23 mouse cellular contexts compared by ENCODE assay signal in the genomic region with DNA sequence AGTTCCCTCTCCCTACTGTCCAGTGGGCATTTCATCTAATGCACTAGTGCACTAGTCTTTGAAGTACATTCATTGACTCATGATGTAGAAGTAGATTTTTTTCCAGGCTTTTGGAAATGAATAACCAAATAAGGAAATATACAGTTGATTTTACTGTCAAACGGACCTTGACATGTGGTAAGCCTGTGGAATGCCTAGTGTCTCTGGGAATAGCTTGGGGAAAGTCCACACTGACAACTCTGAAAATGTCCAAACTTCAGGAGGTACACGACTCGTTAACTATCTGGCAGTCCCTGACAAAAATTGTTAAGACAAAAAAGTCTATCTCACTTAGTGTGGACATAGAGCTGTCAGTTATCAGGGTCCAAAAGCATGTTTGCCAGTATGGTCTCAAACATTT. TPM values are rescaled to one million over a fixed set of nuclear protein-coding genes. Genes with fewer than 3 reads are reported as not detected.
DNase-seq lines count a peak whose midpoint lies in the region; ATAC-seq and TF ChIP-seq lines count a peak whose summit lies in the region.
"Had no signal": no experiment of that assay in that cellular context is flagged by ENCODE, and none has a peak within 500 bp of the region (broad histone marks: within the 10 kb centered on the region; RNA-seq: fewer than 3 reads in every experiment).

No protein-coding gene starts in this region.

- 0 out of 2 replicates have a peak, but pooled peaks have one; percentile 29 for ATAC-seq in kidney, postnatal 0 days (replicated peaks; ENCODE audit: low FRiP score, low read depth)
- no peak for ATAC-seq in kidney, embryonic 15.5 days (replicated peaks; ENCODE audit: low FRiP score)
- ATAC-seq in liver, embryonic 14.5 days (ENCODE audit: insufficient read depth) = no peak
- ATAC-seq: CD4-positive, CD25-positive, alpha-beta regulatory T cell, adult 4 months; forebrain, embryonic 13.5 days; forebrain, embryonic 16.5 days had no signal

- no peaks in the 10 kb centered on the region for H3K27me3 ChIP-seq in kidney, adult 2 months (replicated peaks; ENCODE audit: control insufficient read depth, insufficient read depth, low read length)
- H3K27me3 ChIP-seq in kidney, postnatal 0 days (ENCODE audit: insufficient read depth, low read length) = no peaks in the 10 kb centered on the region
- no peaks in the 10 kb centered on the region for H3K27me3 ChIP-seq in kidney, embryonic 15.5 days
- no peaks in the 10 kb centered on the region for H3K27me3 ChIP-seq in liver, embryonic 14.5 days (ENCODE audit: control insufficient read depth, insufficient read depth, low read length)
- H3K27me3 ChIP-seq: forebrain, embryonic 13.5 days; hindbrain, embryonic 12.5 days; hindbrain, embryonic 15.5 days had no signal

- no peak overlapping the region for H3K4me3 ChIP-seq in kidney, adult 2 months (ENCODE audit: insufficient read depth, low read depth, low read length)
- H3K4me3 ChIP-seq in kidney, postnatal 0 days (replicated peaks; ENCODE audit: low read depth, low read length) = no peak overlapping the region
- no peak overlapping the region for H3K4me3 ChIP-seq in kidney, embryonic 15.5 days (replicated peaks)
- H3K4me3 ChIP-seq in liver, embryonic 14.5 days (ENCODE audit: insufficient read depth in 1 of 2, low read depth in 2 of 2, low read length in 2 of 2) = no peak overlapping the region
- H3K4me3 ChIP-seq: forebrain, embryonic 10.5 days; forebrain, embryonic 13.5 days; heart, adult 2 months; heart, embryonic 10.5 days; hindbrain, embryonic 12.5 days; hindbrain, embryonic 15.5 days had no signal

- H3K4me2 ChIP-seq in kidney, postnatal 0 days (ENCODE audit: low read length) = no peak overlapping the region
- no peak overlapping the region for H3K4me2 ChIP-seq in kidney, embryonic 15.5 days
- no peak overlapping the region for H3K4me2 ChIP-seq in liver, embryonic 14.5 days (ENCODE audit: low read depth)
- H3K4me2 ChIP-seq: forebrain, embryonic 13.5 days; hindbrain, embryonic 12.5 days; hindbrain, embryonic 15.5 days had no signal

- H3K36me3 ChIP-seq in kidney, adult 2 months (ENCODE audit: control insufficient read depth, insufficient read depth, low read length) = peaks cover 12% of the 10 kb centered on the region; the same call in 1 of the 2 replicates
- H3K36me3 ChIP-seq in kidney, postnatal 0 days (ENCODE audit: insufficient read depth, low read length) = no peaks in the 10 kb centered on the region
- H3K36me3 ChIP-seq in kidney, embryonic 15.5 days = no peaks in the 10 kb centered on the region
- H3K36me3 ChIP-seq in liver, embryonic 14.5 days (replicated peaks; ENCODE audit: control insufficient read depth, insufficient read depth, low read depth) = peaks cover 55% of the 10 kb centered on the region
- H3K36me3 ChIP-seq: forebrain, embryonic 10.5 days; hindbrain, embryonic 12.5 days; hindbrain, embryonic 15.5 days had no signal

- 51% methylated on average over 3 of the region's 3 CpGs for WGBS in kidney, adult 2 months
- WGBS in kidney, postnatal 0 days = 66% methylated on average over 3 of the region's 3 CpGs
- WGBS in kidney, embryonic 15.5 days = 75% methylated on average over 3 of the region's 3 CpGs
- 67% methylated on average over 3 of the region's 3 CpGs for WGBS in liver, embryonic 14.5 days (ENCODE audit: insufficient replicate concordance)

- no peak overlapping the region for H3K27ac ChIP-seq in kidney, adult 2 months (ENCODE audit: insufficient read depth, low read depth, low read length)
- H3K27ac ChIP-seq in kidney, postnatal 0 days = no peak overlapping the region
- H3K27ac ChIP-seq in kidney, embryonic 15.5 days = no peak overlapping the region
- H3K27ac ChIP-seq in liver, embryonic 14.5 days = peak overlapping the region; percentile 10; the same call in 1 of the 2 replicates
- H3K27ac ChIP-seq: forebrain, embryonic 10.5 days; forebrain, embryonic 13.5 days; heart, adult 2 months; heart, embryonic 10.5 days; hindbrain, embryonic 12.5 days; hindbrain, embryonic 15.5 days had no signal

- no peak for TF ChIP-seq POLR2A in kidney, adult 2 months (IDR thresholded peaks at IDR 0.05; ENCODE audit: low read depth, low read length)

- no peak for TF ChIP-seq EP300 in liver, embryonic 14.5 days (IDR thresholded peaks at IDR 0.05; ENCODE audit: low read depth)

- H3K9ac ChIP-seq in kidney, postnatal 0 days (ENCODE audit: low read depth, low read length) = no peak overlapping the region
- no peak overlapping the region for H3K9ac ChIP-seq in kidney, embryonic 15.5 days
- no peak overlapping the region for H3K9ac ChIP-seq in liver, embryonic 14.5 days (replicated peaks)
- H3K9ac ChIP-seq: forebrain, embryonic 13.5 days; hindbrain, embryonic 12.5 days; hindbrain, embryonic 15.5 days had no signal

- peak; percentile 78 for DNase-seq in kidney, adult 2 months
- no peak for DNase-seq in kidney, adult 18-20 months
- no peak for DNase-seq in kidney, postnatal 0 days (ENCODE audit: low spot score)
- DNase-seq in liver, embryonic 14.5 days (ENCODE audit: low read depth in 3 of 3, low spot score in 3 of 3) = no peak
- DNase-seq in liver = no peak
- DNase-seq in Muller cell, postnatal 12 days (ENCODE audit: inconsistent ontology term) = peak; percentile 45
- DNase-seq in urinary bladder, postnatal 14 days (ENCODE audit: low spot score) = no peak
- DNase-seq: adrenal gland, postnatal 10 days; adrenal gland, postnatal 36 days; cerebellum, adult 18-20 months; cerebellum, adult 9-10 months; cerebellum, postnatal 14 days; gastrocnemius, postnatal 10 days; gastrocnemius, postnatal 36 days; heart, adult 2 months had no signal

- peaks cover 2% of the 10 kb centered on the region; the same call in 1 of the 2 replicates for H3K4me1 ChIP-seq in kidney, adult 2 months (ENCODE audit: control insufficient read depth, insufficient read depth, low read length)
- no peaks in the 10 kb centered on the region for H3K4me1 ChIP-seq in kidney, postnatal 0 days (replicated peaks; ENCODE audit: insufficient read depth, low read length)
- H3K4me1 ChIP-seq in kidney, embryonic 15.5 days = no peaks in the 10 kb centered on the region
- H3K4me1 ChIP-seq in liver, embryonic 14.5 days (replicated peaks; ENCODE audit: control insufficient read depth in 2 of 2, insufficient read depth in 2 of 2, low read length in 1 of 2) = no peaks in the 10 kb centered on the region
- H3K4me1 ChIP-seq: forebrain, embryonic 13.5 days; heart, embryonic 10.5 days; hindbrain, embryonic 12.5 days; hindbrain, embryonic 15.5 days had no signal

- no peak for TF ChIP-seq CTCF in kidney, adult 2 months (conservative IDR thresholded peaks at IDR 0.05; ENCODE audit: insufficient read depth, insufficient read length, low read depth, low read length)
- no peak for TF ChIP-seq CTCF in kidney, postnatal 0 days (IDR thresholded peaks at IDR 0.05; ENCODE audit: low read depth)
- TF ChIP-seq CTCF in liver, embryonic 14.5 days (IDR thresholded peaks at IDR 0.05; ENCODE audit: low read depth) = no peak

- no peaks in the 10 kb centered on the region for H3K9me3 ChIP-seq in kidney, postnatal 0 days (replicated peaks; ENCODE audit: low read length)
- no peaks in the 10 kb centered on the region for H3K9me3 ChIP-seq in kidney, embryonic 15.5 days (replicated peaks)
- no peaks in the 10 kb centered on the region for H3K9me3 ChIP-seq in liver, embryonic 14.5 days (ENCODE audit: control insufficient read depth, low read length)
- H3K9me3 ChIP-seq: forebrain, embryonic 10.5 days; forebrain, embryonic 13.5 days; heart, embryonic 10.5 days; hindbrain, embryonic 12.5 days; hindbrain, embryonic 15.5 days had no signal

RNA-seq across cellular contexts. Expression of a gene that starts 18.1 kb away (rescaled TPM):
- 1,535 and 1,611 TPM in 2 replicates for polyA plus RNA-seq in kidney, adult 2 months (2012; rRNA removed)
- 206 and 224 TPM in 2 replicates for polyA plus RNA-seq in kidney, postnatal 0 days (2015; fragmentation: Nextera tagmentation; extraction: Ambion mirVana)
- polyA plus RNA-seq in kidney, embryonic 15.5 days (2015; fragmentation: Nextera tagmentation; extraction: Ambion mirVana) = 82.4 and 87.0 TPM in 2 replicates
- polyA plus RNA-seq in liver, embryonic 14.5 days (2012; rRNA removed) = 960 and 1,504 TPM in 2 replicates
- 2,373 and 2,511 TPM in 2 replicates for polyA plus RNA-seq in liver, embryonic 14.5 days (2014; fragmentation: Nextera tagmentation; extraction: Ambion mirVana)

RNA-seq across cellular contexts. Expression of a gene that starts 40.9 kb away (rescaled TPM):
- polyA plus RNA-seq in kidney, adult 2 months (2012; rRNA removed) = 359 and 491 TPM in 2 replicates
- 4.8 and 8.2 TPM in 2 replicates for polyA plus RNA-seq in kidney, postnatal 0 days (2015; fragmentation: Nextera tagmentation; extraction: Ambion mirVana)
- polyA plus RNA-seq in kidney, embryonic 15.5 days (2015; fragmentation: Nextera tagmentation; extraction: Ambion mirVana) = 18.8 and 39.6 TPM in 2 replicates
- 30.6 and 33.2 TPM in 2 replicates for polyA plus RNA-seq in liver, embryonic 14.5 days (2012; rRNA removed)
- polyA plus RNA-seq in liver, embryonic 14.5 days (2014; fragmentation: Nextera tagmentation; extraction: Ambion mirVana) = 80.3 and 134 TPM in 2 replicates
- polyA plus RNA-seq: CD4-positive, CD25-positive, alpha-beta regulatory T cell, adult 4 months had no signal

Comparison
In these comparisons a context has a peak if more than half of its experiments do, and no peak if none do; other contexts are left out.
1. DNase-seq: peak in kidney, adult 2 months (single experiment) and Muller cell, postnatal 12 days (single experiment); none in kidney, adult 18-20 months (single experiment), kidney, postnatal 0 days (single experiment), liver, embryonic 14.5 days (0 of 3), liver (single experiment) and urinary bladder, postnatal 14 days (single experiment).